Mouse (Mus musculus) liver, postnatal 0 days (tissue): ENCODE data around the gene Sh3glb1.

Experiments used
- CTCF ChIP-seq: sonication (generic); IDR thresholded peaks from 2 replicates; pipeline ENCODE4 v1.5.1; 2016; ENCODE audit warnings: antibody characterized with exemption, low read depth
- EP300 ChIP-seq: IDR thresholded peaks from 2 replicates; pipeline ENCODE4 v1.6.1; 2016; ENCODE audit warnings: antibody characterized with exemption, low read depth, mild to moderate bottlenecking

DNA sequence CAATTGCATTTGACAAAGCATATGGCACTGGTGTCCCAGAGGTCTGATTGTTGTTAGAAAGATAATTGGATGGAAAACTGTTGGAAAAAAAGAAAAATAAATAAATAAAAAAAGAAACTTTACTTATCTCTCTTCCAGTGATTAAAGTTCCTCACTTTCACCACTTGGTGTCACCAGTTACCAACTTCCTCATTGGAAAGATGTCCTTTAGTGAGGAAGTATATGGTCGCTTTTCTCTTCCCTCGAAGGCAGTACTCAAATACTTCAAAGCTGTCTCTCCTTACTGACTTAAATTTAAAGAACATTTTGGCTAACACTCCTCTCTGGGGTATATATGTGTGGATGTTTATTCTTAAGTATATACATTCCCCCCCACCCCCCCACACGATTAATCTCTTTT lies 28.1 kb downstream of the Sh3glb1 start:
- TF ChIP-seq CTCF (peak; percentile 79), EP300 (no peak)
